Mouse (Mus musculus) spleen, postnatal 36 days (tissue): ENCODE data around the gene Gjb4.

Source experiments
- DNase-seq, 2 experiments: peaks; one replicate each; pipeline ENCODE4 v3.0.0; 2022; ENCODE audit warnings: low spot score in 2 of 2, mixed read lengths in 1 of 2

Gene Gjb4

DNA sequence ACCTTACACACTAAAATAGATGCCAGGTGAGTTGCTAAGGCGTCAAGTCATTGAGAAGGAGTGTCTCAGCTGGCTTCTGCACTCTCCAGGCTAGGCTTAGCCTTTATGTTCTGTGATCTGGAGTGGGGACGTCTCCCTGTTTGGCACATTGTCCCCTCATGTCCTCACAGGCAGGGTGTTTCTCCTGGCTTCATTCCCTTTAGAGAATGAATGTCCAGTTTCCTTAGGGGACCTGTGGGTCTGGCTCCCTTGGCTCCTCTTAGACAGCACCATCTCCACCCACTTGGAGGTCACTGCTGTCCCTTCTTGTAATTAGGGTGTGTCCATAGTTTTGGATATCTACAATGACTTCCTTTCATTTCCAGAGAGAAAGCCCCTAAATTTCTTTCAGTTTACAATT, 47.0 kb downstream of the Gjb4 start:
- DNase-seq = no peak

DNA sequence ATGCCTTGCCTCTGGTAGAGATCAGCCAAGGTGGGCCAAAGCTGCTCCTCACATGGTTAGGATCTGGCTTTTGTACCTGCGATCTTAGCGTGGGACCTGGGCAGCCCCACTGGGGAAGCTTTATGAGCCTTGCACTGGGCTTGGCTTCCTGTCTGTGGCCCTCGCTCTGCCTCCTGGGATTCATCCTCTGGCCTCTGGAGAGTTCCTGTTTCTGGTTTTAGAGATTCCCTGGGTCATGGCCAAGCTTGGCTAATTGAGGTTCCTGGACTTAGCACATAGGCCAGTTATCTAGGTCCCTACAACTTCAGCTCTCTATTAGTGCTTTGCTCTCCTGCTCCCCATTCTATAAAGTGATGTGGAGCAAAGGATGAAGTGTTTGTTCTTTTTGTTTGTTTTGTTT, 50.1 kb downstream of the Gjb4 start:
- no peak for DNase-seq
